Mouse (Mus musculus) ovary, adult 10 weeks (tissue): ENCODE measurements around the gene Gm14399. TPM values are rescaled to one million over a fixed set of nuclear protein-coding genes. Genes with fewer than 3 reads are reported as not detected.

Source experiments
- polyA plus RNA-seq: library from polyadenylated mRNA; stranded (reverse); fragments of 350-450 nt; fragmentation: Illumina TruSeq; extraction: RNeasy Lipid Tissue Mini Kit (QIAGEN cat#74804); gene quantifications from one replicate; pipeline ENCODE4 v1.2.3, GENCODE M21; 2014

The Gm14399 gene
- polyA plus RNA-seq: 63.9 TPM

GRCm38 (mm10) chr2:175141993-175142295 lies at the start of gene Gm14399:
TSS of gene Gm14399 (minus strand) at chr2:175142012.

GRCm38 (mm10) chr2:175175401-175176180 lies 33.8 kb upstream of the Gm14399 start, which contains the start of gene Gm14443:
TSS of gene Gm14443 (minus strand) at chr2:175175871.

Other genes starting within 250 kb of the Gm14399 start
- gene Gm14444, start 131.8 kb downstream of the Gm14399 start, polyA plus RNA-seq: 0.97 TPM
- 2.9 TPM for gene Gm14393, start 74.2 kb downstream of the Gm14399 start, polyA plus RNA-seq
- gene Gm14443, start 33.9 kb upstream of the Gm14399 start, polyA plus RNA-seq: 3.1 TPM
- 47.6 TPM for gene Gm14391, start 64.9 kb upstream of the Gm14399 start, polyA plus RNA-seq
- gene Gm14440, start 133.1 kb upstream of the Gm14399 start, polyA plus RNA-seq: 64.1 TPM
- 103 TPM for gene Gm4631, start 196.2 kb upstream of the Gm14399 start, polyA plus RNA-seq
- 26.0 TPM for gene Zfp968, start 230.4 kb upstream of the Gm14399 start, polyA plus RNA-seq